Mouse (Mus musculus): ENCODE measurements around the gene Ambra1. TPM values are rescaled to one million over a fixed set of nuclear protein-coding genes. Genes with fewer than 3 reads are reported as not detected.

Gene Ambra1
- 10 to 100 TPM; 27.5 to 38.3 TPM for polyA plus RNA-seq (2017; shearing (Covaris generic))

GRCm38 (mm10) chr2:91729971-91730821 is at the start of gene Ambra1:
TSS of gene Ambra1 (plus strand) at chr2:91730134.

GRCm38 (mm10) chr2:91710272-91711234 is 19.4 kb upstream of the Ambra1 start, which contains the start of the genes Atg13 and Harbi1:
TSS of gene Atg13 (minus strand) at chr2:91710576.
TSS of gene Harbi1 (plus strand) at chr2:91710852.

GRCm38 (mm10) chr2:91926949-91927348 is 197.0 kb downstream of the Ambra1 start, which contains the start of gene Chrm4:
TSS of gene Chrm4 (plus strand) at chr2:91927249.

GRCm38 (mm10) chr2:91932160-91932711 is 202.3 kb downstream of the Ambra1 start, which contains the start of gene Mdk:
TSS of gene Mdk (minus strand) at chr2:91932297.

GRCm38 (mm10) chr2:91945483-91945882 is 215.5 kb downstream of the Ambra1 start, which contains the start of gene Gm9821:
TSS of gene Gm9821 (plus strand) at chr2:91945703.

Other genes with a start within 250 kb of the Ambra1 start
- 10 to 100 TPM; 34.8 to 51.2 TPM for gene Ckap5, start 203.4 kb upstream of the Ambra1 start, polyA plus RNA-seq (2017; shearing (Covaris generic))
- under 1 TPM in 1 of 2 experiments, not detected in 1; 0.10 TPM for gene F2, start 93.7 kb upstream of the Ambra1 start, polyA plus RNA-seq (2017; shearing (Covaris generic))
- 10 to 100 TPM; 18.8 to 26.8 TPM for gene Zfp408, start 80.3 kb upstream of the Ambra1 start, polyA plus RNA-seq (2017; shearing (Covaris generic))
- 100 to 1,000 TPM; 182 to 198 TPM for gene Arhgap1, start 80.3 kb upstream of the Ambra1 start, polyA plus RNA-seq (2017; shearing (Covaris generic))
- 10 to 100 TPM; 40.4 to 44.9 TPM for gene Atg13, start 19.6 kb upstream of the Ambra1 start, polyA plus RNA-seq (2017; shearing (Covaris generic))
- gene Harbi1, start 19.3 kb upstream of the Ambra1 start, polyA plus RNA-seq (2017; shearing (Covaris generic)): 10 to 100 TPM in 1 of 2 experiments, 1 to 10 TPM in 1; 9.0 to 12.2 TPM
- 1 to 10 TPM in 1 of 2 experiments, not detected in 1; 2.1 TPM for gene Chrm4, start 197.1 kb downstream of the Ambra1 start, polyA plus RNA-seq (2017; shearing (Covaris generic))
- gene Mdk, start 202.2 kb downstream of the Ambra1 start, polyA plus RNA-seq (2017; shearing (Covaris generic)): 1 to 10 TPM; 1.2 to 1.7 TPM
- under 1 TPM; 0.25 to 0.48 TPM for gene Gm9821, start 215.6 kb downstream of the Ambra1 start, polyA plus RNA-seq (2017; shearing (Covaris generic))
- 100 to 1,000 TPM; 253 to 308 TPM for gene Dgkz, start 245.7 kb downstream of the Ambra1 start, polyA plus RNA-seq (2017; shearing (Covaris generic))